Mouse (Mus musculus): ENCODE measurements around the gene Zdhhc8. TPM values are rescaled to one million over a fixed set of nuclear protein-coding genes. Genes with fewer than 3 reads are reported as not detected.

Zdhhc8 gene
- polyA plus RNA-seq, 1 experiment from 2014 or later: 17.0 TPM

- H3K9me3 ChIP-seq: no peaks in the 10 kb centered on the region
- H3K4me2 ChIP-seq: no peak overlapping the region
- H3K4me3 ChIP-seq: no peak overlapping the region
- H3K36me3 ChIP-seq: no peaks in the 10 kb centered on the region
- no peaks in the 10 kb centered on the region for H3K27me3 ChIP-seq
- peak; percentile 51 for ATAC-seq (ENCODE audit: low read depth)
- peak overlapping the region; percentile 68 for H3K27ac ChIP-seq (replicated peaks)
- no peak overlapping the region for H3K9ac ChIP-seq
- H3K4me1 ChIP-seq (replicated peaks): peaks cover 34% of the 10 kb centered on the region
- 15% methylated on average over 8 of the region's 8 CpGs for WGBS
Measured at GRCm38 (mm10) chr16:18185715-18186449, 49.1 kb downstream of the Zdhhc8 start.

- Histone ChIP-seq H3K4me2 (no peak overlapping the region), H3K4me3 (no peak overlapping the region), H3K9me3 (no peaks in the 10 kb centered on the region), H3K9ac (no peak overlapping the region), H3K4me1 (replicated peaks) (peaks cover 43% of the 10 kb centered on the region), H3K27me3 (no peaks in the 10 kb centered on the region), H3K36me3 (no peaks in the 10 kb centered on the region), H3K27ac (replicated peaks) (no peak overlapping the region)
- no peak for ATAC-seq (ENCODE audit: low read depth)
- WGBS: 86% methylated on average over 8 of the region's 8 CpGs
Measured at GRCm38 (mm10) chr16:18182766-18183165, 52.2 kb downstream of the Zdhhc8 start.

DNA sequence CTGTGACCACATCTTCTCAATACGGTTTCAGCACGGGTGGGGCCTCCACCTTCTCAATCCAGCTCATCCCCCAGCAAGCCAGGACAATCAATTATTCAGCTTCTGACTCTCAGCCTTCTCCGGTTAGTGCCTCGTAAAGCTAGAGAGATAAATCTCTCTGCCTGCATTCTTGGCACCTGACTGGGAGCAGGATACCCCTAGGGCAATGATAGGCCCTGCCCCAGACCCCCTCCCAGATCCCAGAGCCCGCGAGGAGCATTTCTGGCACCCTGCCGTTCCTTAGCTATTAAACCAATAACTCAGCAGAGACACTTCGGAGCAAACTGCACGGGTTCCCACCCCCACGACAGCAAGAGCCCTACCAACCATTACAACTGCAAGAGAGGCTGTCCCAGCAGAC lies 53.5 kb downstream of the Zdhhc8 start:
- Histone ChIP-seq H3K9me3 (no peaks in the 10 kb centered on the region), H3K27ac (replicated peaks) (peak overlapping the region; percentile 61), H3K36me3 (no peaks in the 10 kb centered on the region), H3K4me1 (replicated peaks) (peaks cover 39% of the 10 kb centered on the region), H3K9ac (peak overlapping the region; percentile 26; the same call in 1 of the 2 replicates), H3K27me3 (no peaks in the 10 kb centered on the region), H3K4me2 (no peak overlapping the region), H3K4me3 (no peak overlapping the region)
- 6% methylated on average over 10 of the region's 10 CpGs for WGBS
- ATAC-seq (ENCODE audit: low read depth): peak; percentile 41; the same call in 1 of the 2 replicates

DNA sequence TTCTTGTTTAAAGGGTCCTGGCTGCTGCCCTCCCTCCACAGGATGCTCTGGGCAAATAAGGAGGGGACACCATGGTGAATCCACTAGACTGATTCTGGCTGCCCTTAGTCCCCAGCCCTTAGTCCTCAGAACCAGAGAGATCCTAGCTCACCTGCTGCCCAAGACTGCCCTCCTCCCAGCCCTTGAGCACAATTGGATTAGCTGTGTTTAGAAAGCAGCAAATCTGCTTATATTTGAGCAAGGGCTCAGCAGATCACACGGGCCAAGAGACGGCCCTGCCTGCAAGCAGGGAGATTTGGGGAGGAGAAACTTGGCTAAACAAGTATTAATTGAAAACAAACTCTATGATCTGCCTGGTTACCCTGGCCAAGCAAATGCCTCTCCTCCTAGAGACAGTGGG lies 55.3 kb downstream of the Zdhhc8 start:
- H3K9me3 ChIP-seq: no peaks in the 10 kb centered on the region
- peaks cover 35% of the 10 kb centered on the region for H3K4me1 ChIP-seq (replicated peaks)
- no peaks in the 10 kb centered on the region for H3K36me3 ChIP-seq
- H3K4me2 ChIP-seq: no peak overlapping the region
- H3K27ac ChIP-seq (replicated peaks): no peak overlapping the region
- no peak overlapping the region for H3K4me3 ChIP-seq
- WGBS: 65% methylated on average over 2 of the region's 2 CpGs
- no peak overlapping the region for H3K9ac ChIP-seq
- ATAC-seq (ENCODE audit: low read depth): no peak
- H3K27me3 ChIP-seq: no peaks in the 10 kb centered on the region

DNA sequence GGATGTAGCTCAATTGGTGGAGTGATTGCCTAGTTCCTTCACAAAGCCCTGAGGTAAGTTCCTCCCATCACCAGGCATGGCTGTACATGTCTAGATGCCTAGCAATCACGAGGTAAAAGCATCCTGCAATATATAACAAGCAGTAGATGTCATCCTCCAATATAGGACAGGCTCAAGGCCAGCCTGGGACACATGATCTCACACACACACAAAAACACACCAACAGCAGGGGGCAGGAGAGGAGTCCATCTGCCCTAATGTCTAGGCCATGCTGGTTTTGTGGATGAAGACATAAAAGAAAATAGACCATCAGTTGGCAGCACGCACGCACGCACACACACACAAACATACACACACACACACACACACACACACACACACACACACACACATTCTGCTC lies 58.2 kb downstream of the Zdhhc8 start:
- Histone ChIP-seq H3K4me1 (replicated peaks) (peaks cover 43% of the 10 kb centered on the region), H3K27me3 (peaks cover 5% of the 10 kb centered on the region), H3K9me3 (no peaks in the 10 kb centered on the region), H3K9ac (no peak overlapping the region), H3K36me3 (no peaks in the 10 kb centered on the region), H3K27ac (replicated peaks) (no peak overlapping the region), H3K4me2 (no peak overlapping the region), H3K4me3 (no peak overlapping the region)
- no peak for ATAC-seq (ENCODE audit: low read depth)
- 82% methylated on average over 4 of the region's 4 CpGs for WGBS

DNA sequence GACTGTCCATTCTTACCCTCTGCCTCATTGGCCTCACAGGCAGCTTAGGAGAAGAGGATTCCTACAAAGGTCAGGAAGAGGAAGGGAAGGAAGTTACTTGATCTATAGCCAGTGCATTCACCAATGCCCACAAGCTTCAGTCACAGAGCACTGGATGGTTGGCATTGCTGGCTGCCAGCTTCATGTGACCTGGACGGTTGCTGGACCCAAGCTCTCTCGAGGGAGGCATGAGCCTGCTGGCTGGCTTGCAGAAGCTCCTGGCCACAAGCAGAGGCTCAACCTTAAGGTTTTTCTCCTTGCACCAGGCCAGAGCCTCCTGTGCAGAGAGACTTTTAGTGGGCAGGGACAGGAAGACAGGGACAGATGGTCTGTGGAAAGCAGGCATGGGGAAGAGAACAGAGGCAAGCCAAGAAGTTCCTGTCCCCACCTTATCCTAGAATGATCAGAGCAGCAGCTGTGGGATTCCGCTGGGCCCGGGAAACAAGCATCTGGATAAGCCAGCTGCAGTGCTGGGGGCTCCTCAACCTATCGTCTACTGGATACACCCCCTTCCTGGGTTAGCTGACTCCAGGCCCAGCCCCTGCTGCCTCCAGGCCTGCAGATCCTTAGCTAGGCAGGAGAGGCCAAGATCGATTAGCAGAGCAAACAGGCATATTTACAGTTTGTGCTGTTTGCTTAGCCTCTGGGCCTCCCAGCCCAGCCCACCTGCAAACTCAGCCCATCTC lies 59.0 kb downstream of the Zdhhc8 start:
- Histone ChIP-seq H3K36me3 (no peaks in the 10 kb centered on the region), H3K4me1 (replicated peaks) (peaks cover 35% of the 10 kb centered on the region), H3K27me3 (peaks cover 5% of the 10 kb centered on the region), H3K4me2 (no peak overlapping the region), H3K9ac (no peak overlapping the region), H3K27ac (replicated peaks) (no peak overlapping the region), H3K4me3 (no peak overlapping the region), H3K9me3 (no peaks in the 10 kb centered on the region)
- ATAC-seq (ENCODE audit: low read depth): no peak
- WGBS: 60% methylated on average over 6 of the region's 6 CpGs

GRCm38 (mm10) chr16:18173788-18174187 lies 61.1 kb downstream of the Zdhhc8 start:
- no peaks in the 10 kb centered on the region for H3K36me3 ChIP-seq
- no peak overlapping the region for H3K4me2 ChIP-seq
- no peak overlapping the region for H3K9ac ChIP-seq
- H3K27ac ChIP-seq (replicated peaks): no peak overlapping the region
- WGBS: 63% methylated on average over 11 of the region's 11 CpGs
- H3K4me3 ChIP-seq: no peak overlapping the region
- H3K4me1 ChIP-seq (replicated peaks): peaks cover 25% of the 10 kb centered on the region
- no peak for ATAC-seq (ENCODE audit: low read depth)
- peaks cover 5% of the 10 kb centered on the region for H3K27me3 ChIP-seq
- no peaks in the 10 kb centered on the region for H3K9me3 ChIP-seq

GRCm38 (mm10) chr16:18173231-18173630 lies 61.7 kb downstream of the Zdhhc8 start:
- peaks cover 25% of the 10 kb centered on the region for H3K4me1 ChIP-seq (replicated peaks)
- no peak overlapping the region for H3K4me3 ChIP-seq
- H3K9ac ChIP-seq: peak overlapping the region; percentile 43
- no peaks in the 10 kb centered on the region for H3K36me3 ChIP-seq
- H3K9me3 ChIP-seq: no peaks in the 10 kb centered on the region
- no peak overlapping the region for H3K4me2 ChIP-seq
- 82% methylated on average over 9 of the region's 9 CpGs for WGBS
- ATAC-seq (ENCODE audit: low read depth): no peak
- H3K27me3 ChIP-seq: peaks cover 5% of the 10 kb centered on the region
- no peak overlapping the region for H3K27ac ChIP-seq (replicated peaks)

GRCm38 (mm10) chr16:18172266-18172855 lies 62.6 kb downstream of the Zdhhc8 start:
- H3K9me3 ChIP-seq: no peaks in the 10 kb centered on the region

More at GRCm38 (mm10) chr16:18172266-18172855, 62.6 kb downstream of the Zdhhc8 start:
- peak; percentile 21; the same call in 1 of the 2 replicates for ATAC-seq (ENCODE audit: low read depth)
- H3K4me1 ChIP-seq (replicated peaks): peaks cover 30% of the 10 kb centered on the region
- H3K4me3 ChIP-seq: no peak overlapping the region
- H3K27me3 ChIP-seq: peaks cover 5% of the 10 kb centered on the region
- WGBS: 6% methylated on average over 7 of the region's 7 CpGs
- H3K27ac ChIP-seq (replicated peaks): no peak overlapping the region
- H3K36me3 ChIP-seq: no peaks in the 10 kb centered on the region
- no peak overlapping the region for H3K4me2 ChIP-seq
- no peak overlapping the region for H3K9ac ChIP-seq

MicroRNAs encoded within 50 kb of the gene (microRNA counts, 519-probe panel; counts per million panel counts)
- not detected for microRNA mmu-miR-1306

Small RNAs within 50 kb of the gene (microRNA-seq; reads per million reads assigned to microRNA genes)
- 0.74 reads per million for gene Gm24572
- 119 reads per million, percentile 58 among the genes with 10 or more reads in this experiment for gene Mir1306

Other genes starting within 250 kb of the Zdhhc8 start
- 170 and 172 TPM in 2 replicates for gene Dgcr6, start 182.3 kb downstream of the Zdhhc8 start, polyA plus RNA-seq (2015; fragmentation: Nextera tagmentation; extraction: Ambion mirVana)
- gene Prodh, start 144.9 kb downstream of the Zdhhc8 start, polyA plus RNA-seq (2015; fragmentation: Nextera tagmentation; extraction: Ambion mirVana): 3.2 and 4.7 TPM in 2 replicates
- 19.6 and 23.9 TPM in 2 replicates for gene Rtn4r, start 107.5 kb downstream of the Zdhhc8 start, polyA plus RNA-seq (2015; fragmentation: Nextera tagmentation; extraction: Ambion mirVana)
- gene Ccdc188, start 17.3 kb downstream of the Zdhhc8 start, polyA plus RNA-seq (2015; fragmentation: Nextera tagmentation; extraction: Ambion mirVana): not detected in 2 replicates
- gene Trmt2a, start 13.5 kb upstream of the Zdhhc8 start, polyA plus RNA-seq (2015; fragmentation: Nextera tagmentation; extraction: Ambion mirVana): 89.1 and 92.0 TPM in 2 replicates
- gene Ranbp1, start 13.6 kb upstream of the Zdhhc8 start, polyA plus RNA-seq (2015; fragmentation: Nextera tagmentation; extraction: Ambion mirVana): 432 and 457 TPM in 2 replicates
- gene Gm49776, start 23.2 kb upstream of the Zdhhc8 start, polyA plus RNA-seq (2015; fragmentation: Nextera tagmentation; extraction: Ambion mirVana): 1.2 and 4.8 TPM in 2 replicates
- gene Dgcr8, start 54.1 kb upstream of the Zdhhc8 start, polyA plus RNA-seq (2015; fragmentation: Nextera tagmentation; extraction: Ambion mirVana): 31.2 and 34.0 TPM in 2 replicates
- gene Tango2, start 113.0 kb upstream of the Zdhhc8 start, polyA plus RNA-seq (2015; fragmentation: Nextera tagmentation; extraction: Ambion mirVana): 74.0 and 79.5 TPM in 2 replicates
- 85.2 and 93.6 TPM in 2 replicates for gene Arvcf, start 113.0 kb upstream of the Zdhhc8 start, polyA plus RNA-seq (2015; fragmentation: Nextera tagmentation; extraction: Ambion mirVana)
- 20.3 and 22.8 TPM in 2 replicates for gene Txnrd2, start 191.2 kb upstream of the Zdhhc8 start, polyA plus RNA-seq (2015; fragmentation: Nextera tagmentation; extraction: Ambion mirVana)
- 86.4 and 93.2 TPM in 2 replicates for gene Comt, start 191.7 kb upstream of the Zdhhc8 start, polyA plus RNA-seq (2015; fragmentation: Nextera tagmentation; extraction: Ambion mirVana)